Mouse (Mus musculus) ovary, postnatal 36 days (tissue): ENCODE measurements at regions not wholly inside any gene's neighbourhood (a gene's known extent, or its start where the extent isn't known, plus 50 kb on each side); places are given as distances from the start of the nearest gene placed in this dataset.

Source experiments
- DNase-seq: peaks from one replicate; pipeline ENCODE4 v3.0.0; 2022; ENCODE audit warnings: low spot score, mixed read lengths

GRCm38 (mm10) chr13:90584766-90585165 is 320.4 kb downstream of the Atp6ap1l start:
- no peak for DNase-seq

DNA sequence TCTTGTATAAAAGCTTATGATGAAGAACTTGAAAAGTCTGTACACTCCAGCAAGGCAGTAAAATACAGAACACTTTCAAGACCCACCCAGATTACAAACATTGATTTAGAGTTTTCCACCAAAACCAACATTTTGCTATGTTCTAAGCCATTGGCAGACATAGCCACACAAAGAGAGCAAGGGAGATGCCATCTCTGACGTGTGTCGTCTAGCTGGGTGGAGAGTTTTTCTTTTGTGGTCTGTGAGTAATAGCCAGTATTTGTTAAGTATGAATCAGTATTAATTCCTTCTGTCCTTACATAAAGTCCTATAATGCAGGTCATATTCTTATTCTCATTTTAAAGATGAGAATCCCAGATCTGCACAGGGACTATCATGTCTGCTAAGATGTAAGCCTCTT is 329.8 kb downstream of the Atp6ap1l start:
- no peak for DNase-seq

DNA sequence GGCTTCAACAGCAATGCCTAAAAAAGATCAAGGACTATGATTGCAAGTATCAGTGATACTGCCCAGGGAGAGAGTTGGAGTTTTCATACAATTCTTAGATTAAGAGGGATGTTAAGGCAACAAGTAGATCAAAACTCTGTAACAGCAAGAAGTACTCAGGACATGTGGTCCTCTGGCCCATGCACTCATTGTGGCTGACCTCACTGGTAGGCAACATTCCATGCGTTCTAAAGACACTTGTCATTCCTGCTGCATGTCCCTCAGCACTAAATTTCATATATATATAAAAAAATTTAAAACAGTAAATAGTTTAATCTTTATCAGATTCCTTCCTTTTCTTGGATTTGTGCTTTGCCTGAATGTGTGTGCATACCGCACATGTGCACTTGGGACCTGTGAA is 332.6 kb downstream of the Atp6ap1l start:
- no peak for DNase-seq

DNA sequence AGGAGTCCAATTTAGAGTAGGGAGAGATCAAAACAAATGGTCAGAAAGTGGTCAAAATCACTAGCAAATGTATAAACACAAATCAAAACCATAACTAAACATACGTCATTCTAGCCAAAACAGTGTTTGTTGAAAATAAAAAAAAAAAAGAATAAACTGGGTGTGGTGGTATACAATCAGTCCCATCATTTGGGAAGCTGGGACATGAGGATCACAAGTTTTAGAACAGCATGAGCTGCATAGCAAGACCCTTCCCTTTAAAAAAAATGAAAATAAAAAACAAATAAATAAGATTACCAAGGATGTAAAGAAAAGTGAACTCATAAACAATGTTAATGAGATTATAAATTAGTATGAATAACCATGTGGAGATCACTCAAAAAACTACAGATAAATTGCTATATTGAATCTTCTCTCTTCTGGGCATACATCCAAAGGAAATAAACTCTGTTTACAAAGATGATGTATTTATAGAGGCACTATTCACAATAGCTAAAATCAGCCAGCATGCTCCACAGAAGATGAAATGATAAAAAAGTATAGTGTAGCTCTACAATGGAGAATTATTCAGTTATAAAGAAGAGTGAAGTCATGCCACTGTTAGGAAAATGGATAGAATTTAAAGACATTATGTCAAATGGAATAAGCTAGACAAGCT is 341.8 kb downstream of the Atp6ap1l start:
- DNase-seq: no peak

DNA sequence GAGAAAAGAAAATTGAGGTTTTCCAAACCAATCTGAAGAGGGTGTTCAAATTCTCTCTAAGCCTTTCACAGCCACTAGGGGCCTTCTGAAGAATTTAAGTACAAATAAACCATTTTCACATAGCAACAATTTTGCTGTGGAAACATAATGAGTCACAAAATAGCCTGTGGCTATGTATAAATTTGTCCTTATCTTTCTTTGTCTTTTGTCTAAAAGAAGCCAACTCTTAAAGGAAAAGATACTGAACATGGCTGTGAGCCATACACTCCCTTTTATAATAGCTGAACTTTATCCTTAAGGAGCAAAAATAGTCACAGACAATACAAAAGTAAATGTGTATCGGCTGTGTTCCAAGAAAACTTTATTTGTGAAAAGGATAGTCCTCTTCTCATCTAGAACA is 345.1 kb downstream of the Atp6ap1l start:
- no peak for DNase-seq

- DNase-seq: no peak
Observed at GRCm38 (mm10) chr13:90559481-90559880, 345.7 kb downstream of the Atp6ap1l start.

DNA sequence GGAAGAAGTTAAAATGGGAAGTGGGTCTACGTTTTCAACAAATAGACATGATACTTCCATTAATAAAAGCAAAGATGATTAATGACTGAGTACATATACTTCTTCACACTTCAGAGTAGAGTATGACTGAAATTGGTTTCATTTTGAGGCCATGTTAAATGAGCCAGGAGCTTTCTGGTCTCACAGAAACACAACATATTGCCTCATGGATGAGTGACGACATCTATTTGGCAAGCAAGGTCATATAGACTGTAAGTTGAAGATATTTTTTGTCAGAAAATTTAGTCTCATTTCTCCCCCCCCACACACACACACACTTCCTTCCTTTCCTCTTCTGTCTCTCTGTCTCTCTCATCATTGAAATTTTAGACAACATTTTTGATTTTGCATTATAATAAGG is 354.0 kb downstream of the Atp6ap1l start:
- DNase-seq: no peak

DNA sequence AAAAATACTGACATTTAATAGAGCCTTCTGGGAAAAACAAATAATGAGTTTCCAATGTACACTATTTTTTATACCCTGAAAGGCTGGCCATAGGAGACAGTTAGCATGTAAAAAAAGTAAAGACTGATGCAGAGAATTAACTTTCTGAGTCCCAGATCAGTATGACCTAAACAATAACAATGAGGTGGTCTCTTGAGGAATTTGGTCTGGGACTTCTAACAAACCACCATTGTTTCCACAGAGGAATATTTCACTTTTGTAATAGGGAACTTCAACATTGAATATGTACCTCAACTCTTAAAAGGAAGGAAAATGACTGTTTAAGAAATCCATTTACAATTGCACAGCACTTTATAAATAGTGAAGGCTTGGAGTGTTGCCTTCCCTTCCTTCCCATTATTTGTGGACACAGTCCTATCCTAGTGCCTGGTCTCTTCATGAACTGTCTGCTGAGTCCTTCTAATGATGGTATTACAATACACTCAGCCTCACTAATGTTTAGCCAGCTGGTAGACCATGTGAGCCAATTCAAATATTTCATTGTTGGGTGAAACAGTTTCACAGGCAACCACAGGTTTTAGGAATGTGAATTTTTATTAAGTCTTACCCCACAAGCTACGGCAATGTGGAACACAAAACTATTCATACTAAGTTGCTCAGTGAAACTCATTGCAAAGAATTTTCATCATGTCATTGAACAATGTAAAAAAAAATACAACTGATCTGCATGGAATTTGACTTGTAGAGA is 358.7 kb downstream of the Atp6ap1l start:
- no peak for DNase-seq

DNA sequence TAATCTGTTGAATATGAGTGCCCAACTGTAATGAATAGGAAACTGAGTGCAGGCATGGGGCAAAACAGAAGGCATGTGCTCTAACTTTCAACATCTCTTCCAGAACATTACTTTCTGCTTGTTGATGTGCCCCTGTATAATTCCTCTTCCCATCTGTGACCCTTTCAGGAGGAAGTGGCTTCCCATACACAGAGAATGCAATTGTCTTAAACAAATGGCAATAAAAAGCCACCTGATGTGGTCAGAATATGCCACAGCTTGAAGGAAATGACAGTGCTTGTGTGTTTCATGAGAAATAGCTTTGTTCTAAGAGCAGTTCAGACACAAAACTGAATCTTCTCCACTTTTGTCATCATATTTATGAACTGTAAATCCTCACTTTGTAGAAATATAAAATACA is 359.3 kb downstream of the Atp6ap1l start:
- no peak for DNase-seq

GRCm38 (mm10) chr13:90537525-90537924 is 367.6 kb downstream of the Atp6ap1l start:
- no peak for DNase-seq

DNA sequence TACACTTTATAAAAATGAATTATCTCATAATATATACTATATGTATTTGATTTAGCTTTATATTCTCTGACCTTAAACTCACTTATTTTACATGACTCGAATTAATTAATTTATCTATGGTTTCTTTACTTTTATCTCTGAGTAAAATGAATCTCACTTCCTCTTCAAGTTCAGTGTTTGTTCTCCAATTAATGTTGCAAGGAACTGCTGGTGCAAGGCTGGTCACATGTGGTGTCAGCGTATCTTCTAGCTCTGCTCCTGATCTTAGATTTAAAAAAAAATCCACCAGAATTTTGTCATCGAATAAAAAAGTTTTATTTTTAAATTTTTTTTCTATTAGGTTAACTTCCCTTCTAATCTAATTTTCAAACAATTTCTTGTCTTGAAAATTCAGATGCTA is 378.2 kb downstream of the Atp6ap1l start:
- DNase-seq: no peak

DNA sequence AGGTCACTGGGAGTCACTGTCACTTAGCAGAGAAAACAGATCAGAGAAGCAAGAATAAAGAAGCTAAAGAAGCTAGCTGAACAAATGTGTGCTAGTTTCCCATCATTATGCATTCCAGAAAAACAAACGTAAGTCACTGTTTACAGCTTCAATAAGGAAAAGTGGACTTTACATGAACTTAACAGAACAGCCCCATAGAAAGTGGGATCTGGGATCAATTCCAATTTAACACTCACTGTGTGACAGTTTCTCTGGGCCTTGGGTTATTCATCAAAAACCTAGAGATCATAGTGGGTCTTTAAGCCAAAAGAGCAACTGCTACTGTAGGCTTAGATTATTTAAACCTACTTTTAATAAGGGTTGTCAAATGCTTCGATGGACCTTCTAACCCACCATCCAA is 379.4 kb downstream of the Atp6ap1l start:
- no peak for DNase-seq

- no peak for DNase-seq
Observed at GRCm38 (mm10) chr13:90521758-90522245, 383.4 kb downstream of the Atp6ap1l start.

DNA sequence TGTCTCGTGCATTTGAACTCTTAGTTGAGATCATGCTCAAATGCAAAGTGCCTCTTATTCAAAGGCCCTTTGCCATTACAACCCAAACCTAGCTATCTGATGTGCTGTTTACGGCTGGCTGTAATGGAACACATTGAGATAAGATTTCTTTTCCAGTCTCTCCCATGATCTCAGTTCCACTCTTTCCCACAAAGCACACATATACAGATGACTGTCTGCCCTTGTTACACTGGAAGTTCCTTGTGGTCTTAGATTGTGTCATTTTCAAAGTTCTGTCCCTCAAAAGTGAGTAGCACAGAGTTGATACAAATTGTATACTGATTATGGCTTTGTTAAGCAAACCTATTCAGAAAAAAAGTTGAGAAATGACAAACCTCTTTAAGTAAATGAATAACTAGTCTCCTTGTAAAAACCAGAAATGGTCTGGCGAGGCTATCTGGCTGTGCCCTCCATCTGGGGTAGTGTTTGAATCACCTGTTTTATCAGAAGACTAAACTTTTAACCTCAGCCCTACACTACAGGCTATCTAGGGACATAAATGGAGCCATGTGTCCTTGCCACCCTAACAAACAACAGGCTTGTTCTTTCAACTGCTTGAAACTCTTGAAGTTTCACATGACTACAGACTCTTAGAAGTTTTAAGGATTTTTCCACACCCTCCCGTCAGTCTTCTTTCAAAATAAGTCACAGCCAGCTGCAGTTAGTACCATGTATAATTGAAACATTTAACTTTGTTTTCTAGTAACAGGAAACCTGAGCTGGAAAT is 384.0 kb downstream of the Atp6ap1l start:
- DNase-seq: no peak

GRCm38 (mm10) chr13:90515773-90516503 is 389.2 kb downstream of the Atp6ap1l start:
- DNase-seq: peak; percentile 68

- DNase-seq: no peak
Observed at GRCm38 (mm10) chr13:90513867-90514266, 391.3 kb downstream of the Atp6ap1l start.

- no peak for DNase-seq
Observed at GRCm38 (mm10) chr13:90512786-90513401, 392.3 kb downstream of the Atp6ap1l start.

DNA sequence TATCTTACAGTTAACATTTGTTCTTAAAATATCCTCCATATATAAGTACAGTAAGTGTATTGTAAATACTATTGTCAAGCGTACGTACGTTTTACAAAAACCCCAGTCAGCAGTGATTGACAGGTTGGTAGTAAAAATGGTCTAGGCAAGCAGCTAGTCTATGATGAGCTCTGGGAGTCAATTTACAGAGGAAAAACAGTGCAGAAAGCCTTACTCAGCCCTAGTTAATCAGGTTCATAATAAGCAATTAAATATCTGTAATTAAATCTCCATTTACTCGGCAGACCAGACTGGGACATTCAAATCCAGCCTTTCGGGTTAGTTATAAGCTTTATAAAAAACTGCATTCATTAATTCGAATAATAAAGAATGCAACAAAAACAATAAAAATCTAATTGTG is 394.7 kb downstream of the Atp6ap1l start:
- DNase-seq: no peak

DNA sequence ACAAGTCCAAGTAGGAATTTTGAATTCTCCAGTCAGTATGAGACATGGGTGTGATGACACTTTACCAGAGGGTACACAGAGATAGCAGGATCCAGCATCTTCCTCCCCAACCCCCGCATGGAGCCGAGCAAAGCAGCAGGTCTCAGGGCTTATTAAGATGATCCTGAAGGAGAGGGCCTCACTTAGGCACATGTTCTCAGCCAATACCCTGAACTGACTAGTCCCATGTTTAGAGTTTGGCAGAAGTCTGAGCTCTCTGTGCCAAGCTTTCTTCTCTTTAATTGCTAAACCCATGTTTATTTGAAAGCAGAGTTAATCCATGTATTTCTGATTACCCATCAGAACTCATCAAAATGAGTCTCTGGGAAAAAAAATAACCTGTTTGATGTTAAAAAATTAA is 402.0 kb downstream of the Atp6ap1l start:
- no peak for DNase-seq

GRCm38 (mm10) chr13:90502141-90502540 is 403.0 kb downstream of the Atp6ap1l start:
- no peak for DNase-seq

GRCm38 (mm10) chr13:90498978-90499377 is 406.2 kb downstream of the Atp6ap1l start:
- DNase-seq: no peak

DNA sequence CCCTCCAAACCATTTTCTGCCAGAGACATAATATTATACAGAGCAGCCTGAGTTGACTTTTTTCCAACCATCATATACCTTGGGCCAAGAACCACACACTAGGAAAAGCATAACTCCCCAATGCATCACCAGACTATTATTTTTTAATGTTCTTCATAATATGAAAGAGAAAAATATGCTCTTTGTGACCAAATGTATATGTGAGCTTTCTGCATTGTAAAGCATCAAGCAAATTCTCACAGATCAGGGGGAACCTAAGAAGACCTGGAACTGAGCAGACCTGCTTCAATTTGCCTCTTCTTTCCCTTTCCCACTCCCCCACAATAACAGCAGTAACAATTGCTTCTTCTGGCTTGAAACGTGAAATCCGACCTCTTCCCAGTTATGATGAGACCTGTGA is 407.6 kb downstream of the Atp6ap1l start:
- no peak for DNase-seq
